Mouse (Mus musculus): ENCODE results near the gene Rassf8.

Rassf8 gene

DNA sequence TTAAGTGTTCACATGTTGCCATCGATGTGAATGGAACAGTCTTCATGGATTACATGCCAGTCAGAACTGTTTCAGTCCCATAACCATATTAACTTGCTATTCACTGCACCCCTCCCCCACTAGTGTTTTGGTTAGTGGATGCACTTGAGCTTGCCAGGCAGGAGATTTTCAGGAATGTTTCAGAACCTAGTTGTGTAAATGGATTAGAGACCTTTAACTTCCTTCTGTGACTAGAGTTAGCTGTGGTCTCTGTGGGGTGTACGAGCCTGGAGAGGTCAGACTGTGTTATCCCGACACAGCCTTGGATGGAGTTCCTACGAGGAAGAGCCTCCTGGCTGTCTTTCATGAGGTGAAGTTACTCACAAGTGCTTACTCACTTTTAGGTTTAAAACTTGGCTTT is 29.7 kb downstream of the Rassf8 start:
- DNase-seq (ENCODE audit: low read depth in 2 of 2, low spot score in 2 of 2) = no peak

DNA sequence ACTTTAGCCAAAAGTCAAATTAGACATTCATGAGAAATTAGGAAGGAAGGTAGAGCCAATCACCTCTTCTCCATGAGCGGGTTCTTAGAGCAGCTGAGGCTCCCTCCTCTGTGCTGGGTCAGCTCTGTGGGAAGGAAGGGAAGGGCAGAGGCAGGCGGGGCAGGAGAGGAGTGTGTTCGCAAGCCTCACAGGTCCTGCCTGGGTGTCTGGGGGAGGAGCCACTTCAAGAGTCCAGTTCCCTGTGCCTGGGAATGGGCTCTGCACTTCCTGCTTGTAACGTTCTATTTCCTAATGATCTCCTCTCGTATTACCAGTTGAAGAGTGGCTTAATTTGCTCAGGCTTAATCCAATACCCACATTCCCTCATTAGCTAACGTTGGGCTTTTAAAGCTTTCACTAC is 32.8 kb downstream of the Rassf8 start:
- no peak for DNase-seq (ENCODE audit: low read depth in 2 of 2, low spot score in 2 of 2)

DNA sequence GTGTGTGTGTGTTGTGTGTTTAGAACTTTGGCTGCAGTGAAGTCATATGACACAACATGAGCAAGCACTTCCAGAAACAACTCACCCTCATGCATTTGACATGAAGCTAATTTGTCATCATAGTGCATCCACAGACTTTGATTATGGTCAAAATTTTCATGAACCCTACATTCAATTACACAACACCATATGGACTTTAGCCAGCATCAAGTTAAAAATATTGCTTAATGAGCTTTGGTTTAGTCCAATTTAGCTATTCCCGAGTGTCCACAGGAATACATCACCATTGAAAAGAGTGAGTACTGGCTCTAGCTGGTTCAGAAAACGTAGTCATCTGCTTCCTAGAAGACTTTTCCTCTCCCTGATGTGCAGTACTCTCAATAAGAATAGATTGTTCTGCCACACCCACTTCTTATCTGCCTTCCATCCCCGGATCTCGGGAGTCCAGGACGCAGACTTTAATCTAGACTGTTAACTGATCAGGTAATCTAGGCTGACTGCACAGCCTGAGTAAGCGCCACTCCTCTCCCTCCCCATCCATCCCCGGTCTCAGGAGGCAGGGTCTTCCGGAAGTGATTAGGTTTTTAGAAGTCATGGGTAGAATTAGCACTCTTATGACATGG is 33.7 kb downstream of the Rassf8 start:
- no peak for DNase-seq (ENCODE audit: low read depth in 2 of 2, low spot score in 2 of 2)

DNA sequence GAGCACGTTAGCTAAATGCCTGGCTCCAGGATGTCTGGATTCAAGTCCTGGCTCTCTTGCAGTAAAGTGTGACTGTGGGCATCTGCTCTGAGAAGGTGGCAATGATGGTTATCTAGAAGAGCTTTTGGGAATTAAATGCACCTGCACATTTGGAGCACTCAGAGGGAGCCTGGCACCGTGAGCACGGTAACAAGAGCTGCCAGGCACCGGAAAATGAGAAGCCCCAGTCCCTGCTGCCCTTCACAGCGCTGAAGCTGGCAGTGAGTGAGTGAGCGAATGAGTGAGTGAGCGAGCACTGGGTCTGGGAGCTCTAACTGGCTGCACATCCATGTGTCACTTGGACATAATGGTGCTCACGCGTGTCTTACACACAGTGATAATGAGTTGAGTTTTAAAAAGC is 34.7 kb downstream of the Rassf8 start:
- no peak for DNase-seq (ENCODE audit: low read depth in 2 of 2, low spot score in 2 of 2)

DNA sequence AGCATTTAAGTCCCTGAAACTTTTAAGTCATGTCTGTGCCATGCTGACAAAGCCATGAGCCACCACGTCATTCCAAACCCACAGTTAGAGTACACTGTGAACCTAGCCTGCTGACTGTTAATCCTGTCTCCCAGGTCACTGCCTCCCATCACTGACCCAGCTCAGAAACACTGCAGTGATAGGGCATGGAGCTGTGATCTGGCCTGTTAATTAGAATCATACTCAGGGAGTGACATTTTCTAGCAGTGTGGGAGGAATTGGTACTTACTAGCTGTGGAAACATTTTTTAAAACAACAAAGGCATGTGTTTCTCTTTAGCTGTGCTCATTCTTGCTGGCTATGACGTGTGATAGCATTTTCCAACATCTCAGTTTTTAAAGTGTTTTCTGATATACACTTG is 35.4 kb downstream of the Rassf8 start:
- DNase-seq (ENCODE audit: low read depth in 2 of 2, low spot score in 2 of 2) = no peak

DNA sequence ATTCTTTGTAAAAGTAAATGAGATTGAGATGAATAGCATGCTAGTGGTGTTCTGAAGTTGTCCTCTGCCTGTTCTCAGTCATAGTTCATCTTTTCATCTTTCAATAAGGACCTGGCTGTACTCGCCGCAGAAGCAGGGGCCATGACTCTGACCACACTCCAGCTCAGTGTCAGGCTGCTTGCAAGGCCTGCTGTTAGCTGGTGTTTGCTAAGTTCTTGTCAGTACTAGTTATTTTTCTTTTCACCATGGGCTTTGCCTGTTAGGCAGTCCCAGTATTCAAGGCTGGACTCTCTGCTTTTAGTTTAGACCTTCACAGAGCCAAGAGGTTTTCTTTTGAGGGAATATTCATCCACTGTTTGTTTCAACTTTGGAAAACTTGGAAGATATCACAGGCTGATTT is 40.8 kb downstream of the Rassf8 start:
- no peak for DNase-seq (ENCODE audit: low read depth in 2 of 2, low spot score in 2 of 2)

DNA sequence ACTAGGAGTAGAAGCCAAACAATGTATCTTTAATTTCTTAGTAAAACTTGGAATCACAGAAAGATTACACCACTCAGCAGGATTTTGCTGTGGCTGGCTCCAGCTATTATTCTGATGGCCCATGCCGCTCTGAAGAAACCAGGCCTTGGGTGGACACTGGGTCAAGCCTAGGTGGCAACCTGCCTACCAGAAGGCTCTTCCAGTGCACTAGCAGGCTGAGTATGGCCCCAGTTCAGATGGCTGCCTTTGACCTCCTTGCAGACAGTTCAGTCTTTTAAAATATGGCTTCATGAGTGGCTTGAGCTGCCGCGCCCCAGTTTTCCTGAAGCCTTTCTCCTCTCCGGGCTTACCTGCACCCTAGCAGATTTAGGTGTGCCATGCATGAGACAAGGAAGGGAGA is 43.2 kb downstream of the Rassf8 start:
- no peak for DNase-seq (ENCODE audit: low read depth in 2 of 2, low spot score in 2 of 2)

DNA sequence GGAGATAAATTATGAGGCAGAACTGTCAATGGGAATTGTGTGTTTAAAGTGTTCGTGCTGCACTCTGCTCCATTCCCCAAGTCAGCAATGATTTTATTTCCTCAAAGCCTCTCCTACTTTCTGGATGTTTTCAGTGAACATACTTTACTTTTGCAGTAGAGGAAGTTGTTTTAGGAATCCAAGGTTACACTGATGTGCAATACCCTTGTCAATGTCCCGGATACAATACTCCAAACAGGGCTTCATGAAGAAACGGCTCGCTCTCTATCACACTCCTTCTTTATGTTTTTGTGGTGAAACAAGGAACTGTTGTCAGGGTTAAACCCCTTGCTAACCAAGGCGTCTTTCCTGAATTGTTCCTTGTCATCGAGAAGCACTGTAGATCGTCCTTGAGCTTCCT is 45.8 kb downstream of the Rassf8 start:
- DNase-seq (ENCODE audit: low read depth in 2 of 2, low spot score in 2 of 2) = no peak

DNA sequence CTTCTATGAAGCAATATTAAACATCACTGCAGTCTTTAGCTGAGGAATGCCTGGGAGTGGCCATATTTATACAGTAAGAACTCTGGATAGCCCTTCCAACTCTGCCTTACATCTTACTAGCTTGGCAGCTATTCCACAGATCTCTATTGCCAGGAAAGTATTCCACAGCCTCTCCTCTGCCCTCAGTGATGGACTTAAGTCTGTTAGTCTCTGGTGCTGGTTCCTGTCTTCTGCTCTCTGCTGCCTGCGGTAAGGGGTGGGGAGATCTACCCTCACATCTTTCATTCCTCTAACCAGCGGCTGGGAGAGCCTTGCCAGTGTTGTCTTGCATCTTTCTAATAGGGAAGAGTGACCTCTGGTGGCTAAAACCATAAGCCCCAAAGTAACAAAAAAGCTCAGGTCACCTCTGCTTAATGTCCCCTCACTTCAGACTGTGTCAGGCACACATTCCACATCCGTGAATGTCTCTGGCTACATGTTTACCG is 46.6 kb downstream of the Rassf8 start:
- DNase-seq (ENCODE audit: low read depth in 2 of 2, low spot score in 2 of 2) = peak; percentile 20 to 34

DNA sequence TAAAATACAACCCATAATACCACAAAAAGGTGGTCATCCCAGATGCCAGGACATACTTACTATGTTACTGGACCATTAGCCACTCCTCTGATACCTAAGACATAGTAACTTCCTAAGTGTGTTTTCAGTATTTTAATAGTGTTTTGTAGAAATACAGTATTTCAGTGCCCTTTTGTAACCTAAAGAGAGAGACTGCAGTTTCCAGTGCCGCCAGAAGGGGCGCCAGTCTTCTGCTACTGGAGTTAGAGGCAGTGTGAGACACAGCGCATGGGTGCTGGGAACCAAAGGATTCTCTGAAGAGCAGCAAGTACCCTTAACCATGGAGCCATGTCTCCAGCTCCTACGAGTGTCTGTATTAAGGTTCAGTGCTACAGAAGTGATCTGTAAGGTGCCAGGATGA is 48.1 kb downstream of the Rassf8 start:
- no peak for DNase-seq (ENCODE audit: low read depth in 2 of 2, low spot score in 2 of 2)

DNA sequence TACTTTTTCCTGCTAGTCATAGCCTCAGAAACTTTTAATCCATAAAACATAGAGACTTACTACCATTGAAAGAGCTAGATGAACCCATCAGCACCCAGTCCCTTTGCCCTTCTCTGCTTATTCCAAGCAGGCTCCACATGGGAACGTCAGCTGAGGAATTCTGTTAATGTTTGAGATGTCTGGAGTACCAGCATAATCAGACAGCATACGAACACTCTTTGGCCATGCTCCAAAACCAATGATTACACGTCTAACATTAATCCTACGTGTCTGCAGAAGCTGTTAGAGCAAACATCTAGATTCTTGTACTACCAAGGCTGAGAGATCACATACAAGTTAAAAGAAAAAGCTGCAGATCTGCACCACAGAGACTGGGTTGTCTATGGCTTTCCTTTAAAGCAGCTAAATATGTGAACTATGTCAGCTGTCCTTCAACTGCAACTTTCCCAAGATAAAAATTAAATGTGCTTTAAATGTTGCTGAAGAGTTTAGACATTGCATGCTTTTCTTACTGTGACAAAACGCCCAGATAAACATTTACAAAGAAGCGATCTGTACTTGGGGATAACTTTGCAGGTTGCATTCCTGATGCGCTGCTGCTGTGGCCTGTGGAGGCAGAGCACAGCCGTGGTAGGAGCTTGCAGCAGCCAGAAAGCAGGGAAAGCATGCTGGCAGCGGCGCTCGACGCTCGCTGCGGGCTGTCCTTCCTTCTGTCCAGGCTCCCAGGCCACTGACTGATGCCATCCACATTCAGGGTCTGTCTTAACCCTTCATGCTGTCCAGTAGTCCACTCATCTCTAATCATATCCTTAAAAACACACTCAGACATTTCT is 49.9 kb downstream of the Rassf8 start:
- no peak for DNase-seq (ENCODE audit: low read depth in 2 of 2, low spot score in 2 of 2)

DNA sequence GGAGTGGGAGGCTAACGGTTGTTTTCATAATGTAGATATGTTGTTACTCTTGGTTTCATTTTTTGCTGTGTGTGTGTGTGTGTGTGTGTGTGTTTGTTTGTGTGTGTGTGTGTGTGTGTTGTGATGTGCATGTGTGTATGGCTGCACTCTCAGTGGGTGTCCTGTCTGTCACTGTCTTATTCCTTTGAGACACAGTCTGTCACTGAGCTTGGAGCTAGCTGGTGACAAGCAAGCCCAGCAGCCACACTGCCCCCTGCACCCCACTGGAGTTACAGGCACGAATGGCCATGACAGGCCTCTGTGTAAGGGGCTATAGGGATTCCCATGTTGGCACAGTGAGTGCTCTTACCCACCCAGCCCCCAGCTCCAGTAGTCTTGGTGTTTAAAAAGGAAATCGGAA is 51.1 kb downstream of the Rassf8 start:
- DNase-seq (ENCODE audit: low read depth in 2 of 2, low spot score in 2 of 2) = no peak

DNA sequence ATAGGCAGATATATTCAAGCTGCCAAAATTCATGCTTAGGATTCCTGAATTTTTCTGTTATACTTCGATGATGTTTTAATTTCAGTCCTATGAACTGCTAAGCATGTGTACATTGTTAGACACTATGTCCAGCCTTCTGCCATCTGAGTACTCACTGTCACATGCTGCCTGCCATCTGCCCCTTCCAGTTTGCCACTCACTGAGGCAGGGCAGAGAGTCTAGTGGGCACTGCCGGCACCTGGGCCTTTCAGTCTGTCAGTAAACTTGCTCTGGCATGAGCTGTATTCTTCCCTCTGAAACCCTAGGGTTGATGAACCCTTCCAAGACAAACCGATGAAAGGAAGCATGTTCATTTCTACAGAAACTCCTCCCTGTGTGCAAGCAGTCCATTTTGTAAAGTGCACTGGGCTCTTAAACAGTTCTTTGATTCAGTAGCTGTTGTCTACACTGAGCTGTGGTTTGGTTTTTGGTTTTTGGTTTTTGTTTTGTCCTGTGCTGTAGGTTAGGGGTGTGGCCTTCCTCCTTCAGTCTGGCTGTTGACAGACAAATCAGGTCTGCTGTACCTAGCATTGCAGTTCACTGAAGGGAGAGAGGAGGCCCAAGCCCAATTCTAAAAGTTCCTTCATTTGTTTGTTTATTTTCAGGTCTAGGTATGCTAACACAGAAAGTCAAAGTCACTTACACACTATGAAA is 55.4 kb downstream of the Rassf8 start:
- peak in 1 of 2 experiments; percentile 11 for DNase-seq (ENCODE audit: low read depth in 2 of 2, low spot score in 2 of 2)

DNA sequence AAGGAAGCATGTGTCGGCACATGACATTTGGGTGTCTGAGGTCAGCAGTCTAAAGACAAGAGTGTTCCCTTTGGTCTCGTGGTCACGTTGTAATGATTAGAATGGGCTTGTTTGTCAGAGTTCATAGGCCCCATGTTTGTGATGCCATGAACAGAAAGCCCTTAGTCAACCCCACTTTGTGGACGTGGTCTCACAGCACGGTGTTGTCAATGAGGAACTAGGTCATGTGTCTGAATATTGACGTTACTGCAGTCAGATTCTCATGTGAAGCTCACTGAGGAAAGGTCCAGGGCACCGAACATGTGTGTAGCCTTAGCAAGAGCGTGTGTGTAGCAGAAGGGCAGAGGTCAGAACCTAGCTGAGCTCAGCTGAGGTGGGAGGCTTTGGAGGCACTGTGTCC is 56.3 kb downstream of the Rassf8 start:
- no peak for DNase-seq (ENCODE audit: low read depth in 2 of 2, low spot score in 2 of 2)

DNA sequence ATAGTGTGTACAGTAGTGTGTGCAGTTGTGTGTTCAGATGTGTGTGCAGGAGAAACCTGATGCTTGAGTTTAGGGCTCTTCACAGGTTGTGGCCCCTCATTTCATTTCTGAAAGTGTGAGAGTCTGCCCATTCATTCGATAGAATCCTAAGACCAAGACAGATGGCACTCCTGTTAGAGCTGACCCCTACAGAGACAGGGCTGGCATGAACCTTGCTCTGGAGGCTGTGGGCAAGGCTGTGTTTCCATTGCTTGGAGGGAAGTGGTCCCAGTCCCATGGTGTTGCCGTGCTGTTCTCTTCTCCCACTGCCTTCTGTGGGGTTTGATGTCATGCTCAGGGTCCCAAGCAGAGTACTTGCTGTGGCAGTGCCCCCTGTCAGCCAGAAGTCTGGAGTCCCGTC is 57.7 kb downstream of the Rassf8 start:
- DNase-seq (ENCODE audit: low read depth in 2 of 2, low spot score in 2 of 2) = no peak

DNA sequence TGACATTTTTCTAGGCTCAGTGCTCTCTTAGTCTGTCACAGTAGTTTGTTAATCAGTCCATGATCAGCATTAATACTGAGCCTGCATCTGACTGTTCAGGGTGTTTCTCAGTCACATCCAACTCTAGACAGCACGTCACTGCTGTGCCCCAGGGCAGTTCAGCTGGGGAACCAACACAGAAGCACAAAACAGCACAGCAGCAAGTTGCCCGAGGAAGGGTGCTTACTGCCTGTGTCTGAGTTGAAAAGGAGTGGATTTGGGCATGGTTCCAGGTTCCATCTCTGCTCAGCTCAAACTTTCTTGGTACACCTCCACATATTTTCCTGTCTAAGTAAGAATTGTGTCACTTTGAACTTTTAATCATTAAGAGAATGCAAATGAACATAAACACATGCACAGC is 60.2 kb downstream of the Rassf8 start:
- DNase-seq (ENCODE audit: low read depth in 2 of 2, low spot score in 2 of 2) = no peak

DNA sequence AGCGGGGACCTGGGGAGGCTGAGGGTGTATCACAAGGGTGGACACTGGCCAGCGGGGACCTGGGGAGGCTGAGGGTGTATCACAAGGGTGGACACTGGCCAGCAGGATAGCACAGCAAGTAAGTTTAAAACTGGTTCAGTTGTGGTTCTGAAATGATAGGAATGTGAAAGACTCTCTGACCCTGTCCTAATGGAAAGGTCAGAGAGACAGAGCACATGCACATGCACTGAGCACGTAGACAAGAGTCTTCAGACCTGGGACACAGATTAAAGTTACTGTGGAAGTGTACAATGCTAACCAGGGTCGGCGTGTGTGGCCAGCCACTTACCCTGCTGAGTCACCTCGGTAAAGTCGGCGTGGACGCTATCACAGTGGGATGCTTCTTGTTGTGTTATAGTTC is 61.4 kb downstream of the Rassf8 start:
- DNase-seq (ENCODE audit: low read depth in 2 of 2, low spot score in 2 of 2) = no peak

DNA sequence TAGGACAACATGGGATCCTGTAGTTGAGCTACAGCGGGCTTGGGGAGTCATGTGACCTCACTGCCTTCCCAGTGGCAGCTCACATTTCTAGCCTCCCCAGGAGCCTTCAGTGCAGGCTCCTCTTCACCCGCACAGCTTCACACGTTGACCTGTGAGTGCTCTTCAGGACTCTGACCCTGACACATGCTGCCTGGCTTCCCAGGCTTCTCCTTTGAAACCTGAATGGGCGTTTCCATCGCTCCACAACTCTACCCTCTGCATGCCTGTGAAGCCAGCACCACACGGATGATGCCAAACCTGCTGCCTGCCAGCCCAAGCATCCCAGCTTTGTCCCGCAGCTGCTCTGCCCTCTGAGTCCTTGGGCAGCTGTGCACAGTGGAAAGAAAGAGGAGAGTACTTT is 63.0 kb downstream of the Rassf8 start:
- DNase-seq (ENCODE audit: low read depth in 2 of 2, low spot score in 2 of 2) = no peak

DNA sequence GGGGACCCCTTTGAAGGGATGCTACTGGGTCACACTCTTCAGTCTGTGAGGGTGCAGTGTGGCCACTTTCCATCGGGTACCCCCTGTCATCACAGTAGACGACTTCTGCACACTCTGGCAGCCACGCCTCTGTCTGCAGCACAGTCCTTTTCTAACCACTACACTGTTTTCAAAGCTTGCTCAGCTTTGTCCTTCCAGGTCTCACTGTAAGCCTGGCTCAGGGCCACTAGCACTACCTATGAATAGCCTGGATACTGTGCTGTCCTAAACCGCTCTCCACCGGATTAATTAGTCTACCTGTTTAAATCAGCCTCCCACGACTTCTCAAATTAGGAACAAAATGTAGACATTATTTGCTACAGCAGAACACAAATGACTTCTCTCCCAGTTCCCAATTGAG is 63.5 kb downstream of the Rassf8 start:
- DNase-seq (ENCODE audit: low read depth in 2 of 2, low spot score in 2 of 2) = no peak

DNA sequence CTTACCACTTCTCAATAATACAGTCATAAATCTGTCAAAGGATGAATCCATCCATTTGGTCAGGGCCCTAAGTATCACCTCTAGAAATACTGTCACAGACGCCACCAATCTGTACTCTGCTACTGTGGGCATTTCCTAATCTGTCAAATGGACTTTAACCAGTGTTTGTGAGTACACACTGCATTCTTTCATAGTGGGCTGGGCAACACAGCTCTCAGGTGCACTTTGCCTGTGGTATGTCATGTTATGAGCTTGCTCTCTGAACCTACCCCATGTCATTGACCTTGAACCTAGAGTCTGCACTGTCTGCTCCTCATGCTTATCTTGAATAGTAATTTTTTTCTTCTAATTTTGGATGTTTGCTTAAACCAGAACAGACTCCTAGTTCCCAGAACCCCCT is 64.6 kb downstream of the Rassf8 start:
- no peak for DNase-seq (ENCODE audit: low read depth in 2 of 2, low spot score in 2 of 2)

DNA sequence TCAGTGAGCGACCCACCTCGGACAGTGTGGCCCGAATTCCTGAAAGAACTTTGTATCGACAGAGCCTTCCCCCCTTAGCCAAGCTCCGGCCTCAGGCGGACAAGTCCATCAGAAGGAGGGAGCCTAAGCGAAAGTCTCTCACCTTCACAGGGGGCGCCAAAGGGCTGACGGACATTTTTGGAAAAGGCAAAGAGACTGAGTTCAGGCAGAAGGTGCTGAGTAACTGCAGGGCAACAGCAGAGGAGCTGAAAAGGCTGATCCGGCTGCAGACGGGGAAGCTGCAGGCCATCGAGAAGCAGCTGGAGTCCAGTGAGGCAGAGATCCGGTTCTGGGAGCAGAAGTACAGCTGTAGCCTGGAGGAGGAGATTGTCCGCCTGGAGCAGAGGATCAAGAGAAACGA is 68.7 kb downstream of the Rassf8 start:
- no peak for DNase-seq (ENCODE audit: low read depth in 2 of 2, low spot score in 2 of 2)

DNA sequence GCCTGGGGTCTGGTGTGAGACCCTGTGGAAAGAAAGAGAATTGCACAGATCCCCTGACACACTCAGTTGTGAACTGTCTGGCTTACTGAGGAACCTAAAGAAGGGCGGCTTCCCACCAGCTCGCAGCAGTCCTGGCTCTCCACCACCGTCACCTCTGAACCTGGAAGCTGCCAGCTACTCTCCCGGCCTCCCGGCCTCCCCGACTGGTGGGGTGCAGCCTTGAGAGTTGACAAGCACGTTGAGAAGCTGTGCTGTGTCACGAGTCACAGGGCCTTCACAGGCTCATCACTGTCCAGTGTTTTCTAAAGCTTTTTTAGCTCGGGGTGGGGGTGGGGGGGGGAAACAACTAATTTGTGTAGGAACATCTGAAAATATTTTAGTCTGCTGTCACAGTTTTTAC is 72.6 kb downstream of the Rassf8 start:
- DNase-seq (ENCODE audit: low read depth in 2 of 2, low spot score in 2 of 2) = no peak

All from CD8-positive naive resting alpha-beta T cell, adult 2 months (primary cell).